Mouse (Mus musculus): ENCODE measurements around the gene Bmp6. TPM values are rescaled to one million over a fixed set of nuclear protein-coding genes. Genes with fewer than 3 reads are reported as not detected.

Bmp6 gene
- polyA plus RNA-seq, 1 experiment from 2014 or later: 2.2 TPM

DNA sequence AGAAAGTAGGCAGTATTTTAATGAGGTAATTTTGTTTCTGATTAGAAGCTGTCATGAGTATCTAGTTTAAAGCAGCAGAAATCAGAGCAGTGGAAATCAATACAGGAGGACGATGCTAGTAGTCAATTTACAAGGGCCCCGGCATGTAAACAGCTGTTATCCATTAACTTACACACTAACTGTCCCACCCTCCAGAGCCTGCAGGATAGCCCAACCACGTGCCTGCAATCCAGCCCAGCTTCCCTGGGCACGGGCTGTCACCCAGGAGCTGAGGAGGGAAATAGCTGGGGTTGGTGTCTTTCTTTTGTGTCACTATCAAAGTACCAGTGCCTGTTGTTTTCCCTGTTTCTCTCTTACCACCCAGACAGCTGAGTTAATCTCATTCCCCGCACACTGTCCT is 7.1 kb downstream of the Bmp6 start:
- Histone ChIP-seq H3K36me3 (ENCODE audit: insufficient read depth, low read length) (no peaks in the 10 kb centered on the region), H3K27ac (ENCODE audit: low read length) (peak overlapping the region; percentile 65; the same call in 1 of the 2 replicates), H3K4me1 (ENCODE audit: insufficient read depth, low read length) (peaks cover 25% of the 10 kb centered on the region), H3K4me3 (ENCODE audit: low read length) (no peak overlapping the region), H3K27me3 (ENCODE audit: insufficient read depth, low read length) (peaks cover 12% of the 10 kb centered on the region), H3K4me2 (replicated peaks; ENCODE audit: low read depth, low read length) (no peak overlapping the region), H3K9ac (replicated peaks; ENCODE audit: low read length) (no peak overlapping the region), H3K9me3 (ENCODE audit: low read length) (no peaks in the 10 kb centered on the region)
- peak; percentile 81 for ATAC-seq (ENCODE audit: low FRiP score, low TSS enrichment)
- 17% methylated on average over 5 of the region's 5 CpGs for WGBS

DNA sequence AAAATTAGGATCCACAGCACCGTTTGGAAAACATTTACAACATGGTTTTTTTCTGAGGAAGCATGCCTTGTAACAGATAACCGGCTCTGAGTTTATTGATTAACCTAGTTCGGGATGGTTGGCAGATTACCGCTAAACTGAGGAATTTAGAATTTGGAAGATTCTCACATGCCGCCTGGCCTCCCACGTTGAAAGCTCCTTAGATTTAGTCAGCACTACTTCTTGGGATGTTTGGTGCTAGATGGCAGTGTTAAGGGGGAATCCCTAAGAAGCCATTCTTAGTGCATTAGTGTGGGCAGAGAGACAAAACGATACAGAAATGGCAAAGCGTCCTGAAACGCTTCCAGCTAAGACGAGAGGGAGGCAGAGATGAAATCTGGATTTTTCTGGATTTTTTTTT is 8.1 kb downstream of the Bmp6 start:
- Histone ChIP-seq H3K27me3 (ENCODE audit: insufficient read depth, low read length) (peaks cover 8% of the 10 kb centered on the region), H3K4me1 (ENCODE audit: insufficient read depth, low read length) (peaks cover 20% of the 10 kb centered on the region), H3K9me3 (ENCODE audit: low read length) (no peaks in the 10 kb centered on the region), H3K36me3 (ENCODE audit: insufficient read depth, low read length) (no peaks in the 10 kb centered on the region), H3K4me2 (replicated peaks; ENCODE audit: low read depth, low read length) (no peak overlapping the region), H3K4me3 (ENCODE audit: low read length) (no peak overlapping the region), H3K27ac (ENCODE audit: low read length) (no peak overlapping the region), H3K9ac (replicated peaks; ENCODE audit: low read length) (no peak overlapping the region)
- 64% methylated on average over 10 of the region's 10 CpGs for WGBS
- no peak for ATAC-seq (ENCODE audit: low FRiP score, low TSS enrichment)

DNA sequence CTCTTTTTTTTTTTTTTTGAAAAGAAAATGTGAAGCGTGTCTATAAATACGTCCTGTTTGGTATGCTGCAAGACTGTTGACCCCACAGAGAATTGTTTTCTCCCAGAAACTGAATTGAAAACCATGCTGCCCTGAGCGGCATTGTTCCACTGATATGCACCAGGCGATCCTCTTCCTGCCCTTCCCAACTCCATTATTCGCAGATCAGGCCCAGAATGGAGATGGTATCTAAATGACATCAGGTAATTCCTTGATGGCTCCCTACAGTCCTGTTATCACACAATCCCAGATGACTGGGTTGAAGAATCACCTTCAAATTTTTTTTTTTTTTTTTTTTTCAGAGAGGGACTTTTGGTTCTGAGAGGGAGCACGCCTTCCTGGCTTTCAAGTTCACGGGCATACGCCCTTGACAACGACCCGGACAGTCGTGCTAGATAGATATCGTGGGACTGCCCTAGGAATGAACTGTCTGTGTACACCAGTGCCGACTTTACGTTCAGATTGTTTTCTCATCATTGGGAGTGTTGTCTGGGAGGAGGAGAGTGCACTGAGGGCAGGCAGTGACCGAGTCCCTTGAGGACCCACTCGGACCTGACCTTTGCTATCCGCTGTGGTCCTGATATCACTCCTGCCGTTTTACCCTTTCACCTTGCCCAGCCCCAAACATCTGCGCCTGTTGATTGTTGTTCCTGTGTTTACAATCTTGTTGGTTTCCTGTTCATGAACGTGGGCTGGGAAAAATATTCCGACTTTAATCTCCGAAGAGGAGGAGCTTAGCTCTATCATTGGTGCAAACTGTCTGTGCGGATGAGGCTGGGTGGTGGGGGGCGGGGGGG is 8.7 kb downstream of the Bmp6 start:
- H3K27me3 ChIP-seq (ENCODE audit: insufficient read depth, low read length): peaks cover 8% of the 10 kb centered on the region
- no peak overlapping the region for H3K27ac ChIP-seq (ENCODE audit: low read length)
- no peak overlapping the region for H3K9ac ChIP-seq (replicated peaks; ENCODE audit: low read length)
- 44% methylated on average over 24 of the region's 24 CpGs for WGBS
- H3K36me3 ChIP-seq (ENCODE audit: insufficient read depth, low read length): no peaks in the 10 kb centered on the region
- H3K4me1 ChIP-seq (ENCODE audit: insufficient read depth, low read length): peaks cover 20% of the 10 kb centered on the region
- no peak overlapping the region for H3K4me3 ChIP-seq (ENCODE audit: low read length)
- 0 out of 2 replicates have a peak overlapping the region, but pooled peaks have one; percentile 16 for H3K4me2 ChIP-seq (replicated peaks; ENCODE audit: low read depth, low read length)
- no peaks in the 10 kb centered on the region for H3K9me3 ChIP-seq (ENCODE audit: low read length)
- no peak for ATAC-seq (ENCODE audit: low FRiP score, low TSS enrichment)

DNA sequence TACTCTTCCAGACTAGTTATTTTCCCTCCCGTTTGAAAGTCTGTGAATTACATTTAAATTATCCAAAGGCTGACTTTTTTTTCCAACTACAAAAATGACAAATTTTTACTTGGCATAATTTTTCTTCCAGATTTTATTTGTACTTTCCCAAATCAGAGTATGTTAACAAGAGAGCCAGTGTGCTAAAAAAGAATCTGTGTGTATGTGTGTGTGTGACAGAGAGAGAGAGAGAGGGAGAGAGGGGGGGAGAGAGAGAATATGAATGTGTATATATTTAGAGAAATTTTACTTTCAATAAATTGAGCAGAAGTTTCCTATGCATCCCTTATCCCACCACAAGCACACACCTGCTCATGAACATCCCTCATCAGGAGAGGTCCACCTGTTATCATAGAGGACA is 9.4 kb downstream of the Bmp6 start:
- Histone ChIP-seq H3K27ac (ENCODE audit: low read length) (no peak overlapping the region), H3K4me2 (replicated peaks; ENCODE audit: low read depth, low read length) (no peak overlapping the region), H3K9me3 (ENCODE audit: low read length) (no peaks in the 10 kb centered on the region), H3K4me1 (ENCODE audit: insufficient read depth, low read length) (peaks cover 20% of the 10 kb centered on the region), H3K4me3 (ENCODE audit: low read length) (no peak overlapping the region), H3K27me3 (ENCODE audit: insufficient read depth, low read length) (peaks cover 5% of the 10 kb centered on the region), H3K36me3 (ENCODE audit: insufficient read depth, low read length) (no peaks in the 10 kb centered on the region), H3K9ac (replicated peaks; ENCODE audit: low read length) (no peak overlapping the region)
- no peak for ATAC-seq (ENCODE audit: low FRiP score, low TSS enrichment)
- WGBS: 52% methylated on average over 1 of the region's 1 CpGs

DNA sequence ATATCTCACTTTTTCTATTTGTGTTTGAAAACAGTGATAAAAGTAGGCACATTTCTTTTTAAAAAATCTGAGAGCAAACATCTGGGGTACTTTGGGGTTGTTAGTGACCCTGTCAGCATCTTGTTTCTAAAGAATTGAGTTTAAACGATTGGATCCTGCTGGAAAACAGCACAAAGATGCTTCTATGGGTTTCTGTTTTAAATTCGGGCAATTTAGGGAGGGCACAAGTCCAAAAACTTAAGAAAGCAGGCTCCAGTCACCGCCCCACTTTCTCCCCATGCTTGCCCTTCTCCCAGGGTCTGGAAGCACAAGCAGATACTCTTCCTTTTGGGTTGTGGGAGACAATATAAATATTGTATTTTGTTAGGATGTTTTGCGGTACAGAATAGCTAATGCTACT is 14.1 kb downstream of the Bmp6 start:
- H3K27me3 ChIP-seq (ENCODE audit: insufficient read depth, low read length): no peaks in the 10 kb centered on the region
- peaks cover under 1% of the 10 kb centered on the region; the same call in 1 of the 2 replicates for H3K4me1 ChIP-seq (ENCODE audit: insufficient read depth, low read length)
- H3K4me3 ChIP-seq (ENCODE audit: low read length): no peak overlapping the region
- no peaks in the 10 kb centered on the region for H3K9me3 ChIP-seq (ENCODE audit: low read length)
- no peak overlapping the region for H3K27ac ChIP-seq (ENCODE audit: low read length)
- WGBS: 69% methylated on average over 4 of the region's 4 CpGs
- ATAC-seq (ENCODE audit: low FRiP score, low TSS enrichment): no peak
- no peaks in the 10 kb centered on the region for H3K36me3 ChIP-seq (ENCODE audit: insufficient read depth, low read length)
- H3K4me2 ChIP-seq (replicated peaks; ENCODE audit: low read depth, low read length): no peak overlapping the region
- no peak overlapping the region for H3K9ac ChIP-seq (replicated peaks; ENCODE audit: low read length)

DNA sequence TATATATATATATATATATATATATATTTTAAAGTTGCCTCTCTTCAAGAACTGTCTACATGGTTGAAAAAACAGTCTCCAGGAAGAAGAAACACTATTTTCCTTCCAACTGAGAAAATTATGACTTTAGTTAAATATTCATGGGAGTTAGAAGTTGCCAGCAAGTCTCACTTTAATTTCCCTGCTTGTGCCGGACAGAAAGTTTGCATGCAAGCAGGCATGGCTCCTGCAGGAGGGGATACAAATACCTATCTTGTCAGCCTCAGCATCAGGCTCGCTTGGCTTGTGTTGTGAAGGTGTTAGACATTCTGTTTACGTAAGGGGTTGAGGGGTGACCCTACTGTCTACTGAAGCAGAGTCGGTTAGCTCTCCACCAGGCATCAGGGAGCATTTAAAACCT is 17.8 kb downstream of the Bmp6 start:
- Histone ChIP-seq H3K36me3 (ENCODE audit: insufficient read depth, low read length) (no peaks in the 10 kb centered on the region), H3K27ac (ENCODE audit: low read length) (no peak overlapping the region), H3K27me3 (ENCODE audit: insufficient read depth, low read length) (no peaks in the 10 kb centered on the region), H3K4me3 (ENCODE audit: low read length) (no peak overlapping the region), H3K9me3 (ENCODE audit: low read length) (no peaks in the 10 kb centered on the region), H3K4me1 (ENCODE audit: insufficient read depth, low read length) (no peaks in the 10 kb centered on the region), H3K9ac (replicated peaks; ENCODE audit: low read length) (no peak overlapping the region), H3K4me2 (replicated peaks; ENCODE audit: low read depth, low read length) (no peak overlapping the region)
- no peak for ATAC-seq (ENCODE audit: low FRiP score, low TSS enrichment)
- WGBS: 56% methylated on average over 4 of the region's 4 CpGs

DNA sequence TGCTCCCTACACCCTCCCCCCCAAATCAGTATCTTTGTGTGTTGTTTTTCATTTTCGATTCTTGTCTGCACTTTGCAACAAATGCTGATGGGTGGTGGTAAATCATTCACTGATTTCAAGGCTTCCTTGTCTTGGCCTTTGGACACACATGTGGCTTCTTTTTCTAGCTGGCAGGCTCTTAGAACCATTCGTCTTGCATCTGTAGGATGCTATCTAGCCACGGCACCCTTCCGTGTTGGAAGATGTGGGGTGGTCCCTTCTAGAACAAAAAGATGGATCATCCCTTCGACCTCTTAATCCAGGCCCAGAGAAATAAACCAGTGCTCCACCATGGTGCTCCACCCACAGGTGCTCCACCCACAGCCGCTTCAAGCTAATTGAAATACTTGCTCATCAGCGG is 19.0 kb downstream of the Bmp6 start:
- H3K4me2 ChIP-seq (replicated peaks; ENCODE audit: low read depth, low read length): no peak overlapping the region
- H3K9ac ChIP-seq (replicated peaks; ENCODE audit: low read length): no peak overlapping the region
- H3K9me3 ChIP-seq (ENCODE audit: low read length): no peaks in the 10 kb centered on the region
- H3K27me3 ChIP-seq (ENCODE audit: insufficient read depth, low read length): no peaks in the 10 kb centered on the region
- no peak overlapping the region for H3K27ac ChIP-seq (ENCODE audit: low read length)
- ATAC-seq (ENCODE audit: low FRiP score, low TSS enrichment): no peak
- no peaks in the 10 kb centered on the region for H3K36me3 ChIP-seq (ENCODE audit: insufficient read depth, low read length)
- H3K4me1 ChIP-seq (ENCODE audit: insufficient read depth, low read length): no peaks in the 10 kb centered on the region
- 87% methylated on average over 7 of the region's 7 CpGs for WGBS
- H3K4me3 ChIP-seq (ENCODE audit: low read length): no peak overlapping the region

DNA sequence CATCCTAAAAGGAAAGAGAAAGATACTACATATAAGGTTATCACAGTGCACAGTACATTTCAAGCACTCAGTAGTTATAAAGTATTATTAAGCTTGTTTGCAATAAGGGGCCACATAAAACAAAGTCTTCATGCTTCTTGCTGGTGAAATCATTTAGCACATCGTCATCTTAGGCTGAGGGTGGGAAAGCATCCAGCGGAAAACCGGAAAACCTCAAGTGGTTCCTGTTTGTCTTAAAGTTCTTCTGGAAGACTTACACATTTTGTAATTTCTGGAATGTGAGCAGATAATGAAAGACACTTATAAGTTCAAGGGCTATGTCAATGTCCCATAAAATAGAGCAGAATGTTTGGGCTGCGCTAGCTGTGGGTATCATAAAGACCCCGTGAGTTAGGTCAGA is 24.7 kb downstream of the Bmp6 start:
- Histone ChIP-seq H3K27ac (ENCODE audit: low read length) (no peak overlapping the region), H3K4me3 (ENCODE audit: low read length) (no peak overlapping the region), H3K9ac (replicated peaks; ENCODE audit: low read length) (no peak overlapping the region), H3K9me3 (ENCODE audit: low read length) (no peaks in the 10 kb centered on the region; the same call in 1 of the 2 replicates), H3K27me3 (ENCODE audit: insufficient read depth, low read length) (no peaks in the 10 kb centered on the region), H3K4me2 (replicated peaks; ENCODE audit: low read depth, low read length) (no peak overlapping the region), H3K36me3 (ENCODE audit: insufficient read depth, low read length) (no peaks in the 10 kb centered on the region), H3K4me1 (ENCODE audit: insufficient read depth, low read length) (no peaks in the 10 kb centered on the region)
- no peak for ATAC-seq (ENCODE audit: low FRiP score, low TSS enrichment)
- 52% methylated on average over 5 of the region's 5 CpGs for WGBS

DNA sequence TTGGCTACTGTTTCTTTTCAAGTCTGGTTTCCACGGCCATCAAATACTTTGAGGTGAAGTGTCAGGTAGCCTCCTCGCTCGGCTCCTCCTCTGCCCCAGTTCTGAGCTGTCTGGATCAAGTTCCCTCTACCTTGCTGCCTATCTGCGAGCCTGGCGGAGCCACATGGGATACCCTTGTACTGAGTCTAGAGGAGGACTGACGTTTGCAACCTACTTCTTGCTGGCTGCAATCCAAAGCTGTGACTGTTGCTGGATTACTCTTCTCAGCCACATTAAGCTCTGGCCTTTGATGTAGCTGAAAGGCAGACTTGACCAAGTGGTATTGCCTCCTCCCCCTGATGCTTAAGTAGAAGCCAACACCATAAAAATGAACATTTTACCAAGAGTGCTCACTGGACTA is 31.2 kb downstream of the Bmp6 start:
- WGBS: 24% methylated on average over 6 of the region's 6 CpGs
- no peak overlapping the region for H3K27ac ChIP-seq (ENCODE audit: low read length)
- no peaks in the 10 kb centered on the region; the same call in 1 of the 2 replicates for H3K9me3 ChIP-seq (ENCODE audit: low read length)
- H3K27me3 ChIP-seq (ENCODE audit: insufficient read depth, low read length): no peaks in the 10 kb centered on the region
- H3K36me3 ChIP-seq (ENCODE audit: insufficient read depth, low read length): no peaks in the 10 kb centered on the region
- H3K4me3 ChIP-seq (ENCODE audit: low read length): no peak overlapping the region
- no peak for ATAC-seq (ENCODE audit: low FRiP score, low TSS enrichment)
- H3K4me2 ChIP-seq (replicated peaks; ENCODE audit: low read depth, low read length): no peak overlapping the region
- no peaks in the 10 kb centered on the region for H3K4me1 ChIP-seq (ENCODE audit: insufficient read depth, low read length)
- no peak overlapping the region for H3K9ac ChIP-seq (replicated peaks; ENCODE audit: low read length)

DNA sequence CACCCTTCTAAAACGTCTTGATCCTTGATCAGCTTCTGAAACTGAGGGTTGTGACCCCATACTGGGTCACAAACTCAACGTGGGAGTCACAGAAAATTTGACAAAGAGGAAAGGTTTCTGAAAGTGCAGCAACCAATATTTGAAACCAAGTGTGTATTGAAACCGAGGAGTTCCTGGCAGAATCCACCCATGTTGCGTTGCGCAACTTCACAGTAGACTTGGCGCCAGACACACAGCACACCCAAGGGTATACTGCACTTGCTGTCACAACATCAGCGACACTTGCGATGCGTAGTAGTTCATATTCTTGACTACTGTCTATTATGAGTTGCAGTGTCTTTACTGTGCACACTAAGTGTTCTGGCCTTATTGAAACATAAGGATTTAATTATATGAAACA is 32.4 kb downstream of the Bmp6 start:
- H3K27me3 ChIP-seq (ENCODE audit: insufficient read depth, low read length): no peaks in the 10 kb centered on the region
- H3K9ac ChIP-seq (replicated peaks; ENCODE audit: low read length): no peak overlapping the region
- no peaks in the 10 kb centered on the region; the same call in 1 of the 2 replicates for H3K9me3 ChIP-seq (ENCODE audit: low read length)
- ATAC-seq (ENCODE audit: low FRiP score, low TSS enrichment): no peak
- H3K4me1 ChIP-seq (ENCODE audit: insufficient read depth, low read length): no peaks in the 10 kb centered on the region
- H3K4me2 ChIP-seq (replicated peaks; ENCODE audit: low read depth, low read length): no peak overlapping the region
- WGBS: 88% methylated on average over 9 of the region's 9 CpGs
- H3K4me3 ChIP-seq (ENCODE audit: low read length): no peak overlapping the region
- no peaks in the 10 kb centered on the region for H3K36me3 ChIP-seq (ENCODE audit: insufficient read depth, low read length)
- H3K27ac ChIP-seq (ENCODE audit: low read length): no peak overlapping the region

All from kidney, embryonic 16.5 days (tissue).